Mouse (Mus musculus): ENCODE measurements around the gene Kmt2d. TPM values are rescaled to one million over a fixed set of nuclear protein-coding genes. Genes with fewer than 3 reads are reported as not detected.

Kmt2d gene
- total RNA-seq, 2 experiments from 2014 or later = 65.6 to 67.2 TPM

GRCm38 (mm10) chr15:98853161-98853937 is 17.7 kb downstream of the Kmt2d start:
- DNase-seq = no peak

- DNase-seq = no peak
Measured at GRCm38 (mm10) chr15:98852733-98853132, 18.3 kb downstream of the Kmt2d start.

- DNase-seq = no peak
Measured at GRCm38 (mm10) chr15:98852071-98852470, 18.9 kb downstream of the Kmt2d start.

- DNase-seq = no peak
Measured at GRCm38 (mm10) chr15:98851229-98851818, 19.7 kb downstream of the Kmt2d start.

GRCm38 (mm10) chr15:98850668-98851067 is 20.3 kb downstream of the Kmt2d start:
- no peak for DNase-seq

GRCm38 (mm10) chr15:98849956-98850600 is 20.9 kb downstream of the Kmt2d start:
- no peak for DNase-seq

GRCm38 (mm10) chr15:98849165-98849564 is 21.8 kb downstream of the Kmt2d start:
- DNase-seq = no peak

GRCm38 (mm10) chr15:98846140-98846539 is 24.9 kb downstream of the Kmt2d start:
- no peak for DNase-seq

- DNase-seq = no peak
Measured at GRCm38 (mm10) chr15:98845149-98845548, 25.9 kb downstream of the Kmt2d start.

GRCm38 (mm10) chr15:98843595-98844223 is 27.3 kb downstream of the Kmt2d start:
- DNase-seq = no peak

- DNase-seq = no peak
Measured at GRCm38 (mm10) chr15:98839671-98840585, 31.1 kb downstream of the Kmt2d start.

GRCm38 (mm10) chr15:98839161-98839560 is 31.8 kb downstream of the Kmt2d start:
- no peak for DNase-seq

GRCm38 (mm10) chr15:98837743-98838103 is 33.3 kb downstream of the Kmt2d start:
- DNase-seq = no peak

GRCm38 (mm10) chr15:98837006-98837742 is 33.8 kb downstream of the Kmt2d start:
- DNase-seq = no peak

GRCm38 (mm10) chr15:98835291-98835690 is 35.7 kb downstream of the Kmt2d start:
- no peak for DNase-seq

GRCm38 (mm10) chr15:98834059-98834458 is 36.9 kb downstream of the Kmt2d start:
- no peak for DNase-seq

- DNase-seq = no peak
Measured at GRCm38 (mm10) chr15:98833281-98833680, 37.7 kb downstream of the Kmt2d start.

GRCm38 (mm10) chr15:98832161-98833058 is 38.6 kb downstream of the Kmt2d start:
- DNase-seq = no peak

GRCm38 (mm10) chr15:98831684-98832035 is 39.3 kb downstream of the Kmt2d start:
- DNase-seq = no peak
